Mouse (Mus musculus) neural tube, embryonic 11.5 days (tissue): ENCODE measurements at regions not wholly inside any gene's neighbourhood (a gene's known extent, or its start where the extent isn't known, plus 50 kb on each side); places are given as distances from the start of the nearest gene placed in this dataset.

Experiments used
- ATAC-seq: fragments of 200-750 bp; cut with Nextera tagmentation; 2 replicates; pipeline ENCODE4 v1.8.0; 2017; ENCODE audit warnings: moderate number of reproducible peaks, mild to moderate bottlenecking, moderate TSS enrichment, moderate library complexity; ENCODE audit not compliant: insufficient read depth, low FRiP score, low TSS enrichment
- DNase-seq: peaks from one replicate; pipeline ENCODE4 v3.0.0-alpha.2; 2015; ENCODE audit warnings: low spot score
- H3K27ac ChIP-seq: fragments of 300-500 bp; sonication (generic); 2 replicates; pipeline ENCODE4 v1.5.1; 2014; ENCODE audit warnings: low read depth, mild to moderate bottlenecking, low read length
- H3K27me3 ChIP-seq: fragments of 300-500 bp; sonication (generic); 2 replicates; pipeline ENCODE4 v1.6.1; 2014; ENCODE audit warnings: mild to moderate bottlenecking, low read length, mixed read lengths; ENCODE audit not compliant: control insufficient read depth, insufficient read depth
- H3K36me3 ChIP-seq: fragments of 300-500 bp; sonication (generic); 2 replicates; pipeline ENCODE4 v1.6.1; 2014; ENCODE audit warnings: mild to moderate bottlenecking, low read length, moderate library complexity, mixed read lengths; ENCODE audit not compliant: control insufficient read depth, insufficient read depth
- H3K4me1 ChIP-seq: fragments of 300-500 bp; sonication (generic); 2 replicates; pipeline ENCODE4 v1.6.1; 2014; ENCODE audit warnings: low read length, mixed read lengths; ENCODE audit not compliant: control insufficient read depth, insufficient read depth
- H3K4me2 ChIP-seq: fragments of 300-500 bp; sonication (generic); 2 replicates; pipeline ENCODE4 v1.6.1; 2014; ENCODE audit warnings: low read depth, mild to moderate bottlenecking, moderate library complexity
- H3K4me3 ChIP-seq: fragments of 300-500 bp; sonication (generic); 2 replicates; pipeline ENCODE4 v1.5.1; 2014; ENCODE audit warnings: low read depth, low read length
- H3K9ac ChIP-seq: fragments of 300-500 bp; sonication (generic); 2 replicates; pipeline ENCODE4 v1.6.1; 2014; ENCODE audit warnings: mild to moderate bottlenecking, low read length
- H3K9me3 ChIP-seq: fragments of 300-500 bp; sonication (generic); 2 replicates; pipeline ENCODE4 v1.6.1; 2016; ENCODE audit warnings: low read length; ENCODE audit not compliant: control insufficient read depth
- WGBS: fragments of 180-500 bp; shearing (Covaris S2); extraction: QIAGEN DNeasy Blood & Tissue Kit; methylation state at CpG from one replicate; pipeline ENCODE4 v1.1.7; 2014; 5-methylcytosine and 5-hydroxymethylcytosine counted together

DNA sequence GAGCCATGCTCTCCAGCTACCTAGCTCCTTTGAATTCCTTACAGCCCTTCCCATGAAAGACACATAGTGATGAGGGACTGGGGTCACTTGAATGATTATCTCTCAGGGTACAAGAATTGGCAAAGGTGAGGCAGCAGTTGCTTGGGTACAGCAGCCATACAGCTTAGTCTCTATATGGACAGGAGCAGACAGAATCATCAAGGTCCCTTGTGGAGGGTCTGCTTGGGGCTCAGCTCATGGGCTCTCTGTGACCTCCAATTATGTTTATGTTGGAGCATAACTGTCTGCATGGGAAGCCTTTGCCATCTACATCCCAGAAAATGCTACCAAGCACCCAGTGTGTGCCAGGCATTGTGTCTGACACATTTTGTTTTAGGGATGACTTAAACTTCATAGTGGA, 118.4 kb upstream of the Lhcgr start:
- Histone ChIP-seq H3K36me3 (no peaks in the 10 kb centered on the region), H3K9ac (no peak overlapping the region), H3K4me1 (no peaks in the 10 kb centered on the region), H3K4me3 (no peak overlapping the region), H3K27ac (no peak overlapping the region), H3K27me3 (no peaks in the 10 kb centered on the region), H3K4me2 (no peak overlapping the region), H3K9me3 (no peaks in the 10 kb centered on the region)
- DNase-seq, result no peak
- ATAC-seq, result no peak

DNA sequence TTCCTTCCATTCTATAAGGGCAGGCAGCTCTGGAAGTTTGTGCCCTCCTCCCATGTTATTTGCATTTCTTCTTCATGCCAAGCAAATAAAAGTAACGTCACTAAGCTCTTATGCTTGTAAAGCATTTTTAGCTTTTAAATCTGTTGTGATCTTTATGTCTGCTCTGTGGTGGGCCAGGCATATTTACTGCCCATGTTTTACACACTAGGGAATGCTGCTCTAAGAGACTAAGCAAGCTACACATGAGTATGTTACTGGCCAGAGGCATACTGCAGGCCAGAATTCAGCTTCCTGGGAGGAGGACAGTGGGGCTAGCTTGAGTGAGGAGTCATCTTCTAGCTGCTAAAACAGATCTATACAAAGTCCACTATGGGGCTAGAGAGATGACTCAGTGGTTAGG, 110.0 kb upstream of the Lhcgr start:
- Histone ChIP-seq H3K27ac (no peak overlapping the region), H3K27me3 (no peaks in the 10 kb centered on the region), H3K4me2 (no peak overlapping the region), H3K9me3 (no peaks in the 10 kb centered on the region), H3K4me3 (no peak overlapping the region), H3K4me1 (no peaks in the 10 kb centered on the region), H3K36me3 (no peaks in the 10 kb centered on the region), H3K9ac (no peak overlapping the region)
- ATAC-seq, result no peak
- DNase-seq, result no peak
- 72% methylated on average over 1 of the region's 1 CpGs for WGBS

DNA sequence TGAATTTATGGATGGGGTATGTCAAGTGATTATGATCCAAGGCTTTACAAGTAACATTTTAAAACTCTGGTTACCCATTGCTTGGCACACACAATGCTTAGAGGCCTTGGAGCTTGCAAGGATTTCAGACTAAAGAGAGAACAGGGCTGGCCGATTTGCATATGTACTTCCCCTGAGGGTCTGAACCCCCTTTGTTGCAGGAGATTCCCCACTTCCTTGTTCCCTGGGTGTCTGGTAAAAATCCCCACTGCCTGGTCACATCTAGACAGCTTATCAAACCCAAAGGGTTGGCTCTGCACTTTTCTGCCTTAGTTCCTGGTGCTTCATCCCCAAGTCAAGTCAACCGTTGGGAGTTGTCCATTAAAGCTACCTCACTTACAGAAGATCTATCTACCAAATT, 109.1 kb upstream of the Lhcgr start:
- WGBS, result 83% methylated on average over 2 of the region's 2 CpGs
- DNase-seq (no peak), ATAC-seq (no peak)
- no peaks in the 10 kb centered on the region for H3K9me3 ChIP-seq
- H3K4me2 ChIP-seq, result no peak overlapping the region
- no peak overlapping the region for H3K27ac ChIP-seq
- no peak overlapping the region for H3K4me3 ChIP-seq
- H3K9ac ChIP-seq, result no peak overlapping the region
- H3K36me3 ChIP-seq, result no peaks in the 10 kb centered on the region
- H3K4me1 ChIP-seq, result no peaks in the 10 kb centered on the region
- no peaks in the 10 kb centered on the region for H3K27me3 ChIP-seq

DNA sequence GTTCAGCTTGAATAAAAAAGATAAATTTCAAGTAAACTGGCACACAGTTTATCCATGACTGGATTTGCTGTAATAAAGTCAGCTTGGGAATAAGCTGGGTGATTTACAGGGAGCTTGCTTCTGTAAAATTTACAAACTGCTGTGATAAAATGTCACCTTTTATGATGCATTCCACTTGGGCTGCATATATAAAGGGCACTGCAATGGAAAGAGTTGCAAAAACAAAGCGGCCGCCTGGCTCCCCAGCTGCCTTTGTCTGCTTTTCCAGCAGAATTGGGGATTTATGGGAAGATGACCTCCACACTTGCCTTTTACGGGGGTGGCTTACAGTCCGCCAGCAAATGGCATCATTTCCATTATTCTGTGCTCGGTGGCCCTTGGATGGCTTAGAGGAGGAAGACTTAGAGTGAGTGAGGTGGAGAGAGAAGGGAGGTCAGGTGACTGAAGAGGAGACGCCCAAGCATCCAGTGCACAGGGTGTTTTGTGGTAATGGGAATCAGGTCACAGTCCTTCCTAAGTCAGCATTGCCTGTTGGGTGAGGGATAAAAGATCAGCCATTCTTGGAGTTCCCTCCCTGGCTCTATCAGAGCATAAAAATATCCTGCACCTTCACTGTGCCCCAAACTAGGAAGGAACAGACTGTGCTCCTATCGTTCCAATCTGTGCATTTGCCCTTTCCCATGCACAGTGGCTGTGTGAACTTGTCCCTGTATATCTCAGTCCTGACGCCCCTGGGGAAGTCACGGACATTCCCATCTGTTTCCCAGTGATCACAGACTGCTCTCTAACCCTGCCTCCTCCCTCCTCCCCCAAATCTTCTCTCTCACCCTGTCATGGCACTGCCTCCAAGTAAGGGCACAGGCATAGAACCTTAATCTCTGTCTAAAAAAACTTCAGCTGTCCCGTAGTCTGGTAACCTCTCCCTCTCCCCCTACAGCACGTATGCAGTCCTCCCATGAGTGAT, 107.2 kb upstream of the Lhcgr start:
- no peak overlapping the region for H3K27ac ChIP-seq
- no peaks in the 10 kb centered on the region for H3K27me3 ChIP-seq
- H3K4me3 ChIP-seq, result no peak overlapping the region
- H3K36me3 ChIP-seq, result no peaks in the 10 kb centered on the region
- no peaks in the 10 kb centered on the region for H3K4me1 ChIP-seq
- peak; percentile 60 for ATAC-seq
- no peak overlapping the region for H3K9ac ChIP-seq
- H3K9me3 ChIP-seq, result no peaks in the 10 kb centered on the region
- 37% methylated on average over 11 of the region's 11 CpGs for WGBS
- no peak for DNase-seq
- H3K4me2 ChIP-seq, result no peak overlapping the region

DNA sequence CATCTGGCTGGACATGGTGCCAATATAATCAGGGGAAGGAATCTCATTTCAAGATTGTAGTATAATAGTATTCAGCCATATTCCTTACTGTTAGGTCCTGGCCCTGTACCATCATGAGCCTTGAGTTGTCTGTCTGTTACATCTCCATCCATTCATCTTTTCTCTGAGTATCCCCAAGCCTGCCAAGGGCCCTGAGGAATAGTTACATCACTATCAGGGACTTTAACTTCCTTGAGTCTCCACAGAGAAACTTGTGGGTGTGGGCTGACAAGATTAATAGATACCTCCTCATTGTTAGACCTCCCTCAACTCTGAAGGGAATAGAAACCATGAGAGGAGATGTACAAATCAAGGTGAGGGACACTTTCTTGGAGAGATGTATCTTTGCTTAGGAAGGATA, 101.7 kb upstream of the Lhcgr start:
- no peaks in the 10 kb centered on the region for H3K27me3 ChIP-seq
- no peaks in the 10 kb centered on the region for H3K9me3 ChIP-seq
- H3K36me3 ChIP-seq, result no peaks in the 10 kb centered on the region
- no peak overlapping the region for H3K4me2 ChIP-seq
- H3K27ac ChIP-seq, result no peak overlapping the region
- DNase-seq, result no peak
- no peak overlapping the region for H3K9ac ChIP-seq
- ATAC-seq, result no peak
- no peaks in the 10 kb centered on the region for H3K4me1 ChIP-seq
- no peak overlapping the region for H3K4me3 ChIP-seq

DNA sequence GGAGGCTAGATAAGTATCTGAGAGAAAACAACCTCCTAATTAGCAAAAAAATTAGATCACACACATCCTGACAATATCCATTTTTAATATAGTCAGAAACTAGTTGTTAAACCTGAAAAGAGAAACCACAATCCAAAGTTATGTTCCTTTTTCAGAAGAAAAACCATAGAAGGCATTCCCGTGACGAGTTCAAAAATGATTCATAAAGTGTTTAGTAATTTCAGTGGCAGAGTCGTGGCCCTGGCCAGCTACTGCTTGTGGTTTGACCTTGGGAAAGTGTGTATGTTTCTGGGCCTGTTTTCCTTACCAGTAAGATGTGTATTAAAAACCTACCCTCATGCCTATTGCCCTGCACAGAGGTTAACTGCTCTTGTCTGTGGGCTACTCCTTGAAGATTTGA, 93.7 kb upstream of the Lhcgr start:
- no peaks in the 10 kb centered on the region for H3K36me3 ChIP-seq
- no peaks in the 10 kb centered on the region for H3K4me1 ChIP-seq
- H3K27me3 ChIP-seq, result no peaks in the 10 kb centered on the region
- no peak overlapping the region for H3K4me2 ChIP-seq
- ATAC-seq (no peak), DNase-seq (no peak)
- 84% methylated on average over 3 of the region's 3 CpGs for WGBS
- no peaks in the 10 kb centered on the region for H3K9me3 ChIP-seq
- no peak overlapping the region for H3K9ac ChIP-seq
- no peak overlapping the region for H3K27ac ChIP-seq
- H3K4me3 ChIP-seq, result no peak overlapping the region

DNA sequence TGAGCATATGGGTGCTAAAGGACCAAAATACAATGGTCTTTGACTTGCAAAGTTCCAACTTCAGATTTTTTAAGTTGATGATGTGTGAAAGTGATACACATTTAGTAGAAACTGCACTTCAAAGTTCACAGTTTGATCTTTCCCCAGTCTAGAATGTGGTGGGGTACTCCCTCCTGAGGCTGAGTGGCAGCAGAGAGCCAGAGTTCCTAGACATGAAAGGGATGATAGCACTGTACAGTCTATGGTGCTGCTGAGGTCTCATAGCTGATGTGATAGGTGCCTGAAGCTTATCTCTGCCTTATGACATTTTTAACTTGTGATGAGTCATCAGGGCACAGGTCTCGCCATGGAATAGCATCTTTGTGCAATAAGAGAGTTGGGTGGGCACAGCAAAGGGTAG, 87.9 kb upstream of the Lhcgr start:
- H3K9ac ChIP-seq, result no peak overlapping the region
- WGBS, result 80% methylated on average over 1 of the region's 1 CpGs
- no peak overlapping the region for H3K27ac ChIP-seq
- no peaks in the 10 kb centered on the region for H3K27me3 ChIP-seq
- DNase-seq (no peak), ATAC-seq (no peak)
- no peaks in the 10 kb centered on the region for H3K36me3 ChIP-seq
- H3K9me3 ChIP-seq, result no peaks in the 10 kb centered on the region
- no peaks in the 10 kb centered on the region for H3K4me1 ChIP-seq
- no peak overlapping the region for H3K4me3 ChIP-seq
- no peak overlapping the region for H3K4me2 ChIP-seq

DNA sequence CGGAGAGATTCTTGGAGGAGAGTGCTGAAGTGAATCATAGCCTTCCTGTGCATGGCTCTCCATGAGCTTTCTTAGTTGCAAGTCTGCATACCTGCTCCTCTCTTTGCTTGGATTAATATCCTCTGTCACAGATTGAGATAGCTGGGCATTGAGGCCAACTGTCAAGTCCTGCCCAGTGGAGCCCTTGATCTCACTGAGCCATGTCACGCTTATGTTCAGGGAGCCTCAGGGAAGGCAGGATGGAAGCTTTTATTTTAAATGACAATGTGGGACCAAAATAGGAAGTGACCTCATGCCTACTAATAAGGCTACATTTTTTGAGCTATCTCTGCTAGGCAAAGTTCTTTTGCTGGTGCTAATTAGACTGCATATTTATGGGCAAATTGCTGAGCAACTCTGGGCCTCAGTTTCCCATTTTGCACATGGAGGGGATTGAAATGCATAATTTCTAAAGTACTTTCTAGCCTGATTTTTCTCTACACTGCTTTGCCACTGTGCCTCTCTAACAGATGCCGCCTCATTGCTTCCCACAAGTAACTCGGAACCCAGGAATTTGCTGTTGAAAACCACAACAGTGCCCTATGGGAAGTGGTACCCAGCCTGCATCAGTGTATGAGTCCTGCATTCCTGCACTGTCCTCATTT, 78.7 kb upstream of the Lhcgr start:
- 82% methylated on average over 4 of the region's 4 CpGs for WGBS
- H3K27me3 ChIP-seq, result no peaks in the 10 kb centered on the region
- no peaks in the 10 kb centered on the region for H3K4me1 ChIP-seq
- ATAC-seq (no peak), DNase-seq (no peak)
- H3K9me3 ChIP-seq, result no peaks in the 10 kb centered on the region
- no peak overlapping the region for H3K4me2 ChIP-seq
- no peak overlapping the region for H3K4me3 ChIP-seq
- H3K27ac ChIP-seq, result no peak overlapping the region
- no peak overlapping the region for H3K9ac ChIP-seq
- H3K36me3 ChIP-seq, result no peaks in the 10 kb centered on the region

DNA sequence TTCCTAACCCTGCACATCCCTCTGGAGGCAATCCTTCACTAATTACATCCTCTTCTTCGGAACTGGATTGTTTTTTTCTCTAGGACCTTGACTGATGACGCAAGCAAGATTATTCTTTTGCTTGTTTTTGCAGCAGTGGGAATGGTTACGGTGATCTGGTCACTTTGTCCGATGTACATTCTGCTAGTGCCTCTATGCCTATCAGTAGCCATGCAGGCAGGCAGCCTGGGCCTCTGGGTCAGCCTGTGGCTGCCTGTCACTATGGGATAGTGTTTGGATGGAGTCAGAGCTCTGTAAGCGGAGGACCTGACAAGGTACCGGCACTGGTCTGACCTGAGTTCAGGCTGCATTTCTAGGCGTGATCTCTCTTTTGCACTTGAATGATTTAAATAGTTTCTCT, 72.8 kb upstream of the Lhcgr start:
- no peak overlapping the region for H3K4me3 ChIP-seq
- H3K36me3 ChIP-seq, result no peaks in the 10 kb centered on the region
- ATAC-seq (no peak), DNase-seq (no peak)
- H3K27me3 ChIP-seq, result no peaks in the 10 kb centered on the region
- no peak overlapping the region for H3K9ac ChIP-seq
- H3K4me2 ChIP-seq, result no peak overlapping the region
- no peak overlapping the region for H3K27ac ChIP-seq
- WGBS, result 87% methylated on average over 7 of the region's 7 CpGs
- H3K4me1 ChIP-seq, result no peaks in the 10 kb centered on the region
- H3K9me3 ChIP-seq, result no peaks in the 10 kb centered on the region
